Mouse (Mus musculus) cerebellum, postnatal 10 days (tissue): ENCODE data around the gene Acot11.
"Not testable (repeated sequence)": the region's sequence is repeated elsewhere in the genome, so short reads cannot be mapped to it uniquely, and the experiment has no call there.

Experiments used
- DNase-seq, 2 experiments: peaks; one replicate each; pipeline ENCODE4 v3.0.0; 2021; ENCODE audit warnings: mixed read lengths in 2 of 2

Gene Acot11

GRCm38 (mm10) chr4:106776998-106777397 is 27.8 kb downstream of the Acot11 start:
- peak; percentile 78 to 80 for DNase-seq

- DNase-seq = not testable (repeated sequence)
Measured at GRCm38 (mm10) chr4:106775767-106776166, 29.0 kb downstream of the Acot11 start.

- no peak for DNase-seq
Measured at GRCm38 (mm10) chr4:106772558-106772957, 32.2 kb downstream of the Acot11 start.

GRCm38 (mm10) chr4:106769306-106769705 is 35.5 kb downstream of the Acot11 start:
- DNase-seq = no peak

GRCm38 (mm10) chr4:106764166-106764565 is 40.6 kb downstream of the Acot11 start:
- no peak for DNase-seq

- DNase-seq = no peak
Measured at GRCm38 (mm10) chr4:106751726-106752125, 53.1 kb downstream of the Acot11 start.

- DNase-seq = peak; percentile 76 to 81
Measured at GRCm38 (mm10) chr4:106749699-106750098, 55.1 kb downstream of the Acot11 start.

- DNase-seq = peak; percentile 46 to 53
Measured at GRCm38 (mm10) chr4:106747001-106747580, 57.7 kb downstream of the Acot11 start.

- DNase-seq = peak; percentile 24 to 30
Measured at GRCm38 (mm10) chr4:106745862-106746261, 58.9 kb downstream of the Acot11 start.

GRCm38 (mm10) chr4:106737904-106738303 is 66.9 kb downstream of the Acot11 start:
- no peak for DNase-seq

GRCm38 (mm10) chr4:106736884-106737283 is 67.9 kb downstream of the Acot11 start:
- not testable (repeated sequence) for DNase-seq

- no peak for DNase-seq
Measured at GRCm38 (mm10) chr4:106733636-106734035, 71.2 kb downstream of the Acot11 start, which contains the start of gene Fam151a. Gene Fam151a (plus strand): TSS chr4:106733889.

GRCm38 (mm10) chr4:106730814-106731213 is 74.0 kb downstream of the Acot11 start, which contains the start of gene Mroh7:
Gene Mroh7 (minus strand): TSS chr4:106730925.
- no peak for DNase-seq

GRCm38 (mm10) chr4:106720631-106721030 is 84.2 kb downstream of the Acot11 start:
- peak; percentile 70 to 74 for DNase-seq

- no peak for DNase-seq
Measured at GRCm38 (mm10) chr4:106713622-106714021, 91.2 kb downstream of the Acot11 start.

GRCm38 (mm10) chr4:106708408-106708807 is 96.4 kb downstream of the Acot11 start:
- peak; percentile 95 to 97 for DNase-seq

- DNase-seq = no peak
Measured at GRCm38 (mm10) chr4:106707957-106708356, 96.8 kb downstream of the Acot11 start.

GRCm38 (mm10) chr4:106705096-106705665 is 99.6 kb downstream of the Acot11 start:
- peak; percentile 54 for DNase-seq

GRCm38 (mm10) chr4:106704416-106704815 is 100.4 kb downstream of the Acot11 start:
- peak; percentile 81 to 89 for DNase-seq

- DNase-seq = peak; percentile 59
Measured at GRCm38 (mm10) chr4:106703956-106704355, 100.8 kb downstream of the Acot11 start.

GRCm38 (mm10) chr4:106700798-106701197 is 104.0 kb downstream of the Acot11 start:
- no peak for DNase-seq

- peak; percentile 56 to 66 for DNase-seq
Measured at GRCm38 (mm10) chr4:106699989-106700388, 104.8 kb downstream of the Acot11 start.
